Mouse (Mus musculus) erythroblast, embryonic 14.5 days (primary cell): ENCODE results near the gene Mcfd2.

Source experiments
- GATA1 ChIP-seq: IDR thresholded peaks from 2 replicates; pipeline ENCODE4 v1.6.1; 2012; ENCODE audit warnings: low read length, inconsistent platforms, mixed read lengths
- TAL1 ChIP-seq: IDR thresholded peaks from 3 replicates; pipeline ENCODE4 v1.6.1; 2012; ENCODE audit warnings: low read length, inconsistent platforms, mixed read lengths

GRCm38 (mm10) chr17:87264927-87265791, 576 bp downstream of the Mcfd2 start:
- no peak for TF ChIP-seq GATA1
- TF ChIP-seq TAL1 = no peak
